Mouse (Mus musculus): ENCODE measurements around the gene Tmem161b. TPM values are rescaled to one million over a fixed set of nuclear protein-coding genes. Genes with fewer than 3 reads are reported as not detected.
A peak's percentile ranks its signal among the peaks of the same experiment; 100 is the strongest.
"Not testable (repeated sequence)": the region's sequence is repeated elsewhere in the genome, so short reads cannot be mapped to it uniquely, and the experiment has no call there.

The Tmem161b gene
- polyA plus RNA-seq, 1 experiment from 2014 or later: 27.0 TPM

DNA sequence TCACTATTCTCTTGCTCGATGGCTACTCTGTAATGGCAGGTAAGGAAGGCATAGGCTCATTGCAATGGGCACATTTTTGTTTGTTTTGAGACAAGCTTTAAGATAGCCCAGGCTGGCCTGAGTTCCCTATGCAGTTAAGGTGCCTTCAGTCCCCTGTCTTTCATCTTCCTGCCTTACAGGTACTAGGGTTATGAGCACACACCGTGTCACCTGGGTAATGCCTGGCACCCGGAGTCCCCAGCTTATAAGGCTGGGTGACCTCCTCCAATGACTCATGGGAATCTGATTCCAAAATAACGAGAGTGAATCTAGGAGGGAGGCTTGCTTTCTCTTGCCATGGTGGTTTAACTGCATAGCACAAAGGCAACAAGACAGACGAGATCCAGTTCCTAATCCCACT is 29.2 kb downstream of the Tmem161b start:
- H3K9ac ChIP-seq (ENCODE audit: low read length): no peak overlapping the region
- no peak overlapping the region for H3K4me3 ChIP-seq (ENCODE audit: low read depth, low read length)
- no peak overlapping the region for H3K4me2 ChIP-seq (ENCODE audit: low read length)
- WGBS: 59% methylated on average over 5 of the region's 5 CpGs
- no peaks in the 10 kb centered on the region for H3K36me3 ChIP-seq (ENCODE audit: control insufficient read depth, insufficient read depth, low read length)
- no peaks in the 10 kb centered on the region for H3K9me3 ChIP-seq (replicated peaks; ENCODE audit: control insufficient read depth, low read length)
- DNase-seq (ENCODE audit: low spot score) (no peak), ATAC-seq (no peak)
- H3K27ac ChIP-seq (ENCODE audit: low read depth, low read length): no peak overlapping the region
- no peaks in the 10 kb centered on the region for H3K4me1 ChIP-seq (ENCODE audit: control insufficient read depth, insufficient read depth, low read length)
- no peaks in the 10 kb centered on the region for H3K27me3 ChIP-seq (replicated peaks; ENCODE audit: control insufficient read depth, insufficient read depth, low read length)

DNA sequence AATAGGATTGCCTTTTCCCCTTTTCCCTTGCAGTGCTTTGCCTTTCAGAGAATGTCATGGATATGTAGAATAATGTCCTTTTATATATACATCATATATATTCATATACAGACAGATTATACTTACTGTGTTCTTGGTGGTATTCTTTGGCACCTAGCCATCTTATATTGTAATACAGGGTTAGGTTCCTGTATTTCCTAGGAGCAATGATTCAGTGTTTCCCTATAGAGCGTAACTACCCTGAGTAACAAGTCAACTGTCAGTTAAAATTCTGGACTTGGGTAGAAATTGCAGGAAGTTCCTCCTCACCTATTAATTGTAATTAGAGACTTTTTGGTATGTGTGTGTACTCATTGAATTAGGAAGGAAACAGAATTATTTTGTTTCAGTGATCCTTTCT is 33.0 kb downstream of the Tmem161b start:
- DNase-seq (ENCODE audit: low spot score): no peak

DNA sequence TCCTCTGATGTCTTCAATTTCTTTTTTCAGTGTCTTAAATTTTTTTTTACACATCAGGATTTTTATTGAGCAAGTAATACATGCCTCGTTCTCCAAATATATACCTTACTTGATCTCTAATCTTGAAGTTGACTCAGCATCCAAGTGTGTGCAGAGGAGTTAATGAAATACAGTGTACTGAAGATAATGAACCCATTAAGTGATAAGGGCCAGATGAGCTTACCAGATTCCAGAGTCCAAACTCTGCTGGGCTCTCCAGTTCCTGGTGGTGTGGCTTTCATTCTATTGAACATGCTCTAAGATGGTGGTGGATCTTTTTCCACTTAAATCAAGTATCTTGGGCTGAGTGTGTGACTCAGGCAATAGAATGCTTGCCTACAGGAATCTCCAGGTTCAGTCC is 42.3 kb downstream of the Tmem161b start:
- DNase-seq (ENCODE audit: low spot score); H3K4me3 ChIP-seq (ENCODE audit: low read depth, low read length); H3K9ac ChIP-seq (ENCODE audit: low read length); ATAC-seq; H3K4me1 ChIP-seq (ENCODE audit: control insufficient read depth, insufficient read depth, low read length); H3K4me2 ChIP-seq (ENCODE audit: low read length); H3K9me3 ChIP-seq (replicated peaks; ENCODE audit: control insufficient read depth, low read length); H3K27me3 ChIP-seq (replicated peaks; ENCODE audit: control insufficient read depth, insufficient read depth, low read length); H3K27ac ChIP-seq (ENCODE audit: low read depth, low read length): not testable (repeated sequence)
- peaks cover 26% of the 10 kb centered on the region for H3K36me3 ChIP-seq (ENCODE audit: control insufficient read depth, insufficient read depth, low read length)
- whole genome bisulfite sequencing: 90% methylated on average over 1 of the region's 1 CpGs

More for the DNA sequence above, 33.0 kb downstream of the Tmem161b start:
- Histone ChIP-seq H3K27ac (ENCODE audit: low read depth, low read length) (no peak overlapping the region), H3K4me3 (ENCODE audit: low read depth, low read length) (no peak overlapping the region), H3K4me2 (ENCODE audit: low read length) (no peak overlapping the region), H3K9me3 (replicated peaks; ENCODE audit: control insufficient read depth, low read length) (no peaks in the 10 kb centered on the region), H3K9ac (ENCODE audit: low read length) (no peak overlapping the region), H3K4me1 (ENCODE audit: control insufficient read depth, insufficient read depth, low read length) (no peaks in the 10 kb centered on the region), H3K27me3 (replicated peaks; ENCODE audit: control insufficient read depth, insufficient read depth, low read length) (no peaks in the 10 kb centered on the region), H3K36me3 (ENCODE audit: control insufficient read depth, insufficient read depth, low read length) (peaks cover 7% of the 10 kb centered on the region)
- ATAC-seq: no peak
- WGBS: 98% methylated on average over 1 of the region's 1 CpGs

DNA sequence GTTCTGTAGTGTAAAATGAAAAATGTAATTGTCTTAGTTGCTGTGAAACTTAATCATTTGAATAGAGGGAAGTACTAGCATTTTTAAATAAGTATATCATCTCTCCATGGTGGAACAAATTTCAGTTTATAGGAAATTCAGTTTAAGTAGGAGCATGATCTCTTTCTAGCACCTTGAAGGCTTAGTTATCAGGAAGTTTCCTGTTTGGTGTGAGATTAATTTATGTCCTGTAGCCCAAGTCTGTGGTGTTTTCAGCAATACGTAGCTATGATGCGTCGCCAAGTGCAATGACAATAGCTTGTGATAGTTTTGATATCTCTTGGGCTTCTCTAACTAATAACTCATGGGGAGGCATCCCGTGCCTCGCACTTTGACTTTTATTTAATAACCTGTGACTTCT is 54.1 kb downstream of the Tmem161b start:
- ATAC-seq: no peak
- H3K9me3 ChIP-seq (replicated peaks; ENCODE audit: control insufficient read depth, low read length): no peaks in the 10 kb centered on the region
- 96% methylated on average over 5 of the region's 5 CpGs for WGBS
- no peak overlapping the region for H3K4me3 ChIP-seq (ENCODE audit: low read depth, low read length)
- peaks cover 8% of the 10 kb centered on the region; the same call in 1 of the 2 replicates for H3K36me3 ChIP-seq (ENCODE audit: control insufficient read depth, insufficient read depth, low read length)
- H3K4me2 ChIP-seq (ENCODE audit: low read length): no peak overlapping the region
- H3K27ac ChIP-seq (ENCODE audit: low read depth, low read length): no peak overlapping the region
- H3K4me1 ChIP-seq (ENCODE audit: control insufficient read depth, insufficient read depth, low read length): no peaks in the 10 kb centered on the region
- DNase-seq (ENCODE audit: low spot score): no peak
- no peaks in the 10 kb centered on the region for H3K27me3 ChIP-seq (replicated peaks; ENCODE audit: control insufficient read depth, insufficient read depth, low read length)
- no peak overlapping the region for H3K9ac ChIP-seq (ENCODE audit: low read length)

DNA sequence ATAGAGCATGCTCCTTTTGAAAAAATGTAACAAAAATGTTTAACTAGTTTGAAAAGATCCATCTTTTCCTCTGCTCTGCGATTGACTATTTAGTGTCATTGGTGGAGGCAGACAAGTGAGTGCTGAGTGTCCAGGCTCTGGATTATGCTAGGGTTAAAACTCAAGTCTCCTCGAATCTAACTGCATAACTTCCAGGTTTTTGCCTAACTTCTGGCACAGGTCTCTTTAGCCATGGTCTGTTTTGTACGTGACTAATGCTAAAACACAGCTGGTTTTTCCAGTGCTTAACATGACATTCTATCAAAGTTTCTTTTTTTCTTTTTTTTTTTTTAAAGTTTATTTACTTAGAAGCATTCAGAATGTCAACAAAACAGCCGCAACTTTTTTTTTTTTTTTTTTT is 58.3 kb downstream of the Tmem161b start:
- peaks cover 8% of the 10 kb centered on the region; the same call in 1 of the 2 replicates for H3K36me3 ChIP-seq (ENCODE audit: control insufficient read depth, insufficient read depth, low read length)
- 92% methylated on average over 4 of the region's 4 CpGs for WGBS
- no peaks in the 10 kb centered on the region for H3K27me3 ChIP-seq (replicated peaks; ENCODE audit: control insufficient read depth, insufficient read depth, low read length)
- H3K27ac ChIP-seq (ENCODE audit: low read depth, low read length): no peak overlapping the region
- no peaks in the 10 kb centered on the region for H3K9me3 ChIP-seq (replicated peaks; ENCODE audit: control insufficient read depth, low read length)
- no peak overlapping the region for H3K9ac ChIP-seq (ENCODE audit: low read length)
- DNase-seq (ENCODE audit: low spot score) (no peak), ATAC-seq (no peak)
- no peak overlapping the region for H3K4me3 ChIP-seq (ENCODE audit: low read depth, low read length)
- H3K4me1 ChIP-seq (ENCODE audit: control insufficient read depth, insufficient read depth, low read length): peaks cover under 1% of the 10 kb centered on the region; the same call in 1 of the 2 replicates
- H3K4me2 ChIP-seq (ENCODE audit: low read length): no peak overlapping the region

DNA sequence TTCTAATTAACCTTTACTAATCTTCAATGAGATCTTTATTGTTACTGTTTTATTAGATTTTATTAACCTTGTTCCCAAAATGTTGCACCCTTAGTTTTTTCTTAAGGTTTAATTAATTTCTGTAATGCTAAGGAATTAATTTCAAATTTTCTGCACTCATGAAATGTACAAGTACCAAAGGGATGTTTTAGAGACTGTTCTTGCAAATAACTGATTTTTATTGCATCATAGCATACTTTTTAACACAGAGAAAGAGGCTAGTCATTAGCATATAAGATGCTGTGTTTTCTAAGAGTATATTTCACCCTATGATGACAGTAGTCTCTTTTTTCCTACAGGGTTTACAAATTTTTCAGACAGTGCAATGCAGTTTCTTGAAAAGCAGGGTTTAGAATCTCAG is 60.9 kb downstream of the Tmem161b start:
- H3K9ac ChIP-seq (ENCODE audit: low read length): no peak overlapping the region
- DNase-seq (ENCODE audit: low spot score) (no peak), ATAC-seq (no peak)
- no peak overlapping the region for H3K27ac ChIP-seq (ENCODE audit: low read depth, low read length)
- H3K36me3 ChIP-seq (ENCODE audit: control insufficient read depth, insufficient read depth, low read length): peaks cover 7% of the 10 kb centered on the region; the same call in 1 of the 2 replicates
- H3K4me2 ChIP-seq (ENCODE audit: low read length): no peak overlapping the region
- no peak overlapping the region for H3K4me3 ChIP-seq (ENCODE audit: low read depth, low read length)
- H3K9me3 ChIP-seq (replicated peaks; ENCODE audit: control insufficient read depth, low read length): no peaks in the 10 kb centered on the region
- peaks cover 5% of the 10 kb centered on the region; the same call in 1 of the 2 replicates for H3K4me1 ChIP-seq (ENCODE audit: control insufficient read depth, insufficient read depth, low read length)
- H3K27me3 ChIP-seq (replicated peaks; ENCODE audit: control insufficient read depth, insufficient read depth, low read length): no peaks in the 10 kb centered on the region

DNA sequence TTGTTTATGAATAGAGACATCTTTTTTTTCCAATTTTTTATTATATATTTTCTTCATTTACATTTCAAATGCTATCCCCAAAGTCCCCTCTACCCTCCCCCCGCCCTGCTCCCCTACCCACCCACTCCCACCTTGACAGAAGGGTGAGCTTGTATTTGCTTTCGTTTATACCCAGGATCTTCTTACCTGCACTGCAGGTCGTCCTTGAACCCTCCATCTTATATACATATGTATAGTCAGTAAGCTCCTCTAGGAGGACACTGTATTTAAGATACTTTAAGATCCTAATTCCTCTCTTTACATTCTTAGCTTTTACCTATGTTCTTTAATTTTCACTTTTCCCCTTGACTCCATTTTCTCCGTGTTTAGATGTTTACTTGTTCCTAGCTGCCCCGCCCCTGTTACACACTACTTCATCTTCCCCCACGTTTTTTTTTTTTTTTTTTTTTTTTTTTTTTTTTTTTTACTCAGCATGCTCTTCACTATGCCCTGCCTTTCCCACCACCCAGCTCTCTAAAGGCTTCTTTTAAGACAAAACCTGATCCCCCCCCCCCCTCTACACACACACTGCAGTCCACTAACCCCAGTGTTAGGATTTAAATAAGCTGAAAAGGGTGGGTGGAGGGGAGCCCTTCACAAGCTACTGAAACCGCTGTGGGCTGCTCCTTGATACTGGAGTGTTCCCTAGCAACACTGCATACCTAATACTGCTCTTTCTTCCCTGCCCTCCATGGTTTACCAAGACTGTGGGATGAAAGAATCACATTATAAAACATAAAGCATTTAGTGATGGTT is 62.9 kb downstream of the Tmem161b start:
- peak; percentile 90 for DNase-seq (ENCODE audit: low spot score)
- Histone ChIP-seq H3K36me3 (ENCODE audit: control insufficient read depth, insufficient read depth, low read length) (peaks cover 18% of the 10 kb centered on the region), H3K4me1 (ENCODE audit: control insufficient read depth, insufficient read depth, low read length) (peaks cover 5% of the 10 kb centered on the region; the same call in 1 of the 2 replicates), H3K4me3 (ENCODE audit: low read depth, low read length) (no peak overlapping the region), H3K9me3 (replicated peaks; ENCODE audit: control insufficient read depth, low read length) (no peaks in the 10 kb centered on the region), H3K4me2 (ENCODE audit: low read length) (peak overlapping the region; percentile 27), H3K27me3 (replicated peaks; ENCODE audit: control insufficient read depth, insufficient read depth, low read length) (no peaks in the 10 kb centered on the region), H3K9ac (ENCODE audit: low read length) (0 out of 2 replicates have a peak overlapping the region, but pooled peaks have one; percentile 26), H3K27ac (ENCODE audit: low read depth, low read length) (peak overlapping the region; percentile 75)
- 2% methylated on average over 7 of the region's 7 CpGs for WGBS
- ATAC-seq: peak; percentile 98

DNA sequence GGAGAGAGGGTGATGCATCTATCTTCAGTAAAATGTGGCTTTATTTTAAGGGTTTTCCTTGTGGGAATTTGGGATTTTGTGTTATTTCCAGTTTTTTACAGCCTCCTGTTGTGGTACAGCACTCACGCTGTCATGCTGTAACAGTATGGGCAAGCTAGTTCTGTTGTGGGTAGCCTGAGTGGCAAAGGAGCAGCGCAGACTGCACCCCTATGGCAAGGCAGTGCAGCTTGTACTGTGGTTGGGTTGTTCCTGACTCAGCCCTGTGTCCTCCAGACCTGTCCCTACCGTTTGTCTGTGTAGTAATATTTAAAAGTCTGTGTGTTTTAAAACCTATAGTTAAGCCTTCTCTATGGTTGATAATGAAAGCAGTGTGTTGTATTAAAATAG is 63.5 kb downstream of the Tmem161b start:
- ATAC-seq: peak; percentile 93
- H3K9ac ChIP-seq (ENCODE audit: low read length): peak overlapping the region; percentile 26; the same call in 1 of the 2 replicates
- DNase-seq (ENCODE audit: low spot score): peak; percentile 57

DNA sequence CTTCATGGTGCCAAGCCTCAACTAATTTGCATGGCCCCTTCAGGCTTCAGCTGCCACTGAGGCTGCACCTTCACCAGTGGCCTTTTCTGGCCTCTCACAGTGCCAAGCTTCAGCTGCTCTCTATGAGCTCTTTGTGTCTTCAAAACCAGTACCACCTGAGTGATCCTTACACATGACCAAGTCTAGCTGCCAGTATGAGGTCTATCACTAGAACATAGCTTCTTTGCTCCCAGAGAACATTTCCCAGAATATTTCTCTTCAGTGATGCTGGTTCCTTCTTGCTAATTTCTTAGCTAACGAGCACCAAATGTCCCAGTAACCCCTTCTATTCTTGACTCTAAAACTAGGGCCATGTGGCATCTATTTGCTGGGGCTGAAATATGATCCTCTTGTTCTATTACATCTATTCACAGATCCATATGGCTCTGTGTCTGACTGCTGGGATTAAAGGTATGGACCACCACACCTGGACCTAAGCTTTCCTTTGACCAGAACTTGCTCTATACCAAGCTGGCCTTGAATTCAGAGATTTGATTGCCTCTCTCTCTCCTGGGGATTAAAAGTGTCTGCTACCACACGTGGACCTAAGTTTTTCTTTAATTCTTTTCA is 77.5 kb downstream of the Tmem161b start:
- Histone ChIP-seq H3K27me3 (replicated peaks; ENCODE audit: control insufficient read depth, insufficient read depth, low read length) (no peaks in the 10 kb centered on the region), H3K4me2 (ENCODE audit: low read length) (no peak overlapping the region), H3K9ac (ENCODE audit: low read length) (no peak overlapping the region), H3K9me3 (replicated peaks; ENCODE audit: control insufficient read depth, low read length) (no peaks in the 10 kb centered on the region), H3K4me1 (ENCODE audit: control insufficient read depth, insufficient read depth, low read length) (no peaks in the 10 kb centered on the region), H3K4me3 (ENCODE audit: low read depth, low read length) (no peak overlapping the region), H3K27ac (ENCODE audit: low read depth, low read length) (no peak overlapping the region), H3K36me3 (ENCODE audit: control insufficient read depth, insufficient read depth, low read length) (peaks cover 26% of the 10 kb centered on the region)
- no peak for DNase-seq (ENCODE audit: low spot score)
- no peak for ATAC-seq
- 62% methylated on average over 2 of the region's 2 CpGs for WGBS

More for the DNA sequence above, 63.5 kb downstream of the Tmem161b start:
- H3K4me3 ChIP-seq (ENCODE audit: low read depth, low read length): no peak overlapping the region
- H3K36me3 ChIP-seq (ENCODE audit: control insufficient read depth, insufficient read depth, low read length): peaks cover 21% of the 10 kb centered on the region
- no peaks in the 10 kb centered on the region for H3K9me3 ChIP-seq (replicated peaks; ENCODE audit: control insufficient read depth, low read length)
- WGBS: 7% methylated on average over 3 of the region's 3 CpGs
- peak overlapping the region; percentile 27 for H3K4me2 ChIP-seq (ENCODE audit: low read length)
- H3K4me1 ChIP-seq (ENCODE audit: control insufficient read depth, insufficient read depth, low read length): peaks cover 5% of the 10 kb centered on the region; the same call in 1 of the 2 replicates
- peak overlapping the region; percentile 75 for H3K27ac ChIP-seq (ENCODE audit: low read depth, low read length)
- H3K27me3 ChIP-seq (replicated peaks; ENCODE audit: control insufficient read depth, insufficient read depth, low read length): no peaks in the 10 kb centered on the region

Measured in forebrain, embryonic 14.5 days (tissue).